Mouse (Mus musculus): ENCODE data around the gene Arhgef6.

- no peak for TF ChIP-seq EP300 (optimal IDR thresholded peaks at IDR 0.05)
- TF ChIP-seq CTCF (IDR thresholded peaks at IDR 0.05; ENCODE audit: low read depth) = no peak
Measured at GRCm38 (mm10) chrX:57277560-57278335, 60.8 kb downstream of the Arhgef6 start.
